ENCODE assay signal across 23 mouse cellular contexts in the genomic region with DNA sequence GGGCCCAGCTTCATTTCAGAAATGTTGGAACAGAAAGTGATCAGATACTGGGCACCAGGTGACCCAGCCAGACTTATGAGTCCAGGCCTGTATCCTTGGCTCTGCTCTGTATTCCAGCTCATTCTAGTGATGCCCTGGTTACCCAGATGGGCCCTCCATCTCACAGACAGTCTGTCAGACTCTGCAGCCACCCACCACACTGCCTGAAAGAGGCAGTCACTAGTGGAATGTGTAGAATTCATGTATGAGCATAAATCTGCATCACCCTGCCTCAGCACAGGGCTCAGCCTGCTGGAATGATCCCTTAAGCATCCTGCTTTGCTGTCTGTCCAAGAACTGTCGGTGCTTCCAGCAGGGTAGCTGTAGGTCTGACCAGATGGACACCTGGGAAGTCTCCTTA.
"Had no signal": no experiment of that assay in that cellular context is flagged by ENCODE, and none has a peak within 500 bp of the region (broad histone marks: within the 10 kb centered on the region; RNA-seq: fewer than 3 reads in every experiment).

No protein-coding gene starts in this region.

- DNase-seq: kidney, adult 11 months; kidney, adult 8-10 months; kidney, postnatal 10 days; kidney, postnatal 36 days; liver; lung, adult 18-20 months; lung, postnatal 10 days; lung, postnatal 36 days; spleen, adult 18-20 months; thymus, postnatal 25 days had no signal

- H3K4me3 ChIP-seq: intestine, embryonic 15.5 days; kidney, embryonic 15.5 days; limb, embryonic 10.5 days; limb, embryonic 13.5 days; liver, embryonic 12.5 days; liver, embryonic 15.5 days; lung, embryonic 15.5 days; midbrain, embryonic 10.5 days; midbrain, embryonic 13.5 days; myocyte; neural tube, embryonic 13.5 days; stomach, embryonic 15.5 days had no signal

- H3K27ac ChIP-seq: intestine, embryonic 15.5 days; kidney, embryonic 15.5 days; limb, embryonic 10.5 days; limb, embryonic 13.5 days; liver, embryonic 12.5 days; liver, embryonic 15.5 days; lung, embryonic 15.5 days; midbrain, embryonic 10.5 days; midbrain, embryonic 13.5 days; neural tube, embryonic 13.5 days; stomach, embryonic 15.5 days had no signal

- ATAC-seq: intestine, embryonic 15.5 days; liver, embryonic 12.5 days; midbrain, embryonic 13.5 days; midbrain, embryonic 16.5 days had no signal
